Mouse (Mus musculus): ENCODE data around the gene Rab25. TPM values are rescaled to one million over a fixed set of nuclear protein-coding genes. Genes with fewer than 3 reads are reported as not detected.

The Rab25 gene
- polyA plus RNA-seq, 1 experiment from 2014 or later, result 0.78 TPM

GRCm38 (mm10) chr3:88570341-88570740 lies 22.2 kb upstream of the Rab25 start:
- H3K27me3 ChIP-seq (ENCODE audit: control insufficient read depth, insufficient read depth, low read length), result no peaks in the 10 kb centered on the region
- H3K36me3 ChIP-seq (ENCODE audit: control insufficient read depth, insufficient read depth, low read length), result peaks cover 36% of the 10 kb centered on the region
- H3K27ac ChIP-seq (ENCODE audit: low read depth, low read length), result no peak overlapping the region
- H3K4me1 ChIP-seq (ENCODE audit: control insufficient read depth, insufficient read depth, low read length), result no peaks in the 10 kb centered on the region
- no peaks in the 10 kb centered on the region for H3K9me3 ChIP-seq (ENCODE audit: control insufficient read depth, low read length)
- H3K9ac ChIP-seq (ENCODE audit: low read length), result no peak overlapping the region
- H3K4me2 ChIP-seq (ENCODE audit: low read depth), result no peak overlapping the region
- ATAC-seq (ENCODE audit: insufficient read depth, low FRiP score, low TSS enrichment) (no peak), DNase-seq (ENCODE audit: low spot score) (no peak)
- 96% methylated on average over 10 of the region's 10 CpGs for WGBS
- no peak overlapping the region for H3K4me3 ChIP-seq (ENCODE audit: low read depth, low read length)

- peaks cover 41% of the 10 kb centered on the region for H3K36me3 ChIP-seq (ENCODE audit: control insufficient read depth, insufficient read depth, low read length)
- ATAC-seq (ENCODE audit: insufficient read depth, low FRiP score, low TSS enrichment), result no peak
- 90% methylated on average over 5 of the region's 5 CpGs for WGBS
- H3K27me3 ChIP-seq (ENCODE audit: control insufficient read depth, insufficient read depth, low read length), result no peaks in the 10 kb centered on the region
- no peak overlapping the region for H3K9ac ChIP-seq (ENCODE audit: low read length)
- no peak for DNase-seq (ENCODE audit: low spot score)
- H3K4me3 ChIP-seq (ENCODE audit: low read depth, low read length), result no peak overlapping the region
- no peaks in the 10 kb centered on the region for H3K9me3 ChIP-seq (ENCODE audit: control insufficient read depth, low read length)
- H3K27ac ChIP-seq (ENCODE audit: low read depth, low read length), result no peak overlapping the region
- H3K4me1 ChIP-seq (ENCODE audit: control insufficient read depth, insufficient read depth, low read length), result no peaks in the 10 kb centered on the region
- no peak overlapping the region for H3K4me2 ChIP-seq (ENCODE audit: low read depth)
These were observed 21.6 kb upstream of the Rab25 start for GRCm38 (mm10) chr3:88569694-88570093.

- Histone ChIP-seq H3K9ac (ENCODE audit: low read length) (no peak overlapping the region), H3K9me3 (ENCODE audit: control insufficient read depth, low read length) (no peaks in the 10 kb centered on the region), H3K4me3 (ENCODE audit: low read depth, low read length) (no peak overlapping the region), H3K36me3 (ENCODE audit: control insufficient read depth, insufficient read depth, low read length) (peaks cover 46% of the 10 kb centered on the region), H3K4me1 (ENCODE audit: control insufficient read depth, insufficient read depth, low read length) (no peaks in the 10 kb centered on the region), H3K27me3 (ENCODE audit: control insufficient read depth, insufficient read depth, low read length) (no peaks in the 10 kb centered on the region), H3K4me2 (ENCODE audit: low read depth) (no peak overlapping the region), H3K27ac (ENCODE audit: low read depth, low read length) (no peak overlapping the region)
- no peak for DNase-seq (ENCODE audit: low spot score)
- no peak for ATAC-seq (ENCODE audit: insufficient read depth, low FRiP score, low TSS enrichment)
- WGBS, result 98% methylated on average over 2 of the region's 2 CpGs
These were observed 21.0 kb upstream of the Rab25 start for GRCm38 (mm10) chr3:88569093-88569492.

- H3K27me3 ChIP-seq (ENCODE audit: control insufficient read depth, insufficient read depth, low read length), result no peaks in the 10 kb centered on the region
- 96% methylated on average over 2 of the region's 2 CpGs for WGBS
- H3K4me3 ChIP-seq (ENCODE audit: low read depth, low read length), result no peak overlapping the region
- ATAC-seq (ENCODE audit: insufficient read depth, low FRiP score, low TSS enrichment), result no peak
- no peak for DNase-seq (ENCODE audit: low spot score)
- H3K4me1 ChIP-seq (ENCODE audit: control insufficient read depth, insufficient read depth, low read length), result no peaks in the 10 kb centered on the region
- no peak overlapping the region for H3K4me2 ChIP-seq (ENCODE audit: low read depth)
- H3K36me3 ChIP-seq (ENCODE audit: control insufficient read depth, insufficient read depth, low read length), result peaks cover 51% of the 10 kb centered on the region
- no peaks in the 10 kb centered on the region for H3K9me3 ChIP-seq (ENCODE audit: control insufficient read depth, low read length)
- no peak overlapping the region for H3K27ac ChIP-seq (ENCODE audit: low read depth, low read length)
- H3K9ac ChIP-seq (ENCODE audit: low read length), result no peak overlapping the region
These were observed 20.5 kb upstream of the Rab25 start for GRCm38 (mm10) chr3:88568615-88569014.

GRCm38 (mm10) chr3:88567892-88568291 lies 19.8 kb upstream of the Rab25 start:
- Histone ChIP-seq H3K4me1 (ENCODE audit: control insufficient read depth, insufficient read depth, low read length) (no peaks in the 10 kb centered on the region), H3K27me3 (ENCODE audit: control insufficient read depth, insufficient read depth, low read length) (no peaks in the 10 kb centered on the region), H3K4me2 (ENCODE audit: low read depth) (no peak overlapping the region), H3K36me3 (ENCODE audit: control insufficient read depth, insufficient read depth, low read length) (peaks cover 56% of the 10 kb centered on the region), H3K9me3 (ENCODE audit: control insufficient read depth, low read length) (no peaks in the 10 kb centered on the region), H3K27ac (ENCODE audit: low read depth, low read length) (no peak overlapping the region), H3K4me3 (ENCODE audit: low read depth, low read length) (no peak overlapping the region), H3K9ac (ENCODE audit: low read length) (no peak overlapping the region)
- 95% methylated on average over 6 of the region's 6 CpGs for WGBS
- DNase-seq (ENCODE audit: low spot score), result no peak
- ATAC-seq (ENCODE audit: insufficient read depth, low FRiP score, low TSS enrichment), result no peak

GRCm38 (mm10) chr3:88566536-88567061 lies 18.5 kb upstream of the Rab25 start:
- Histone ChIP-seq H3K27ac (ENCODE audit: low read depth, low read length) (no peak overlapping the region), H3K27me3 (ENCODE audit: control insufficient read depth, insufficient read depth, low read length) (no peaks in the 10 kb centered on the region), H3K9me3 (ENCODE audit: control insufficient read depth, low read length) (no peaks in the 10 kb centered on the region), H3K4me1 (ENCODE audit: control insufficient read depth, insufficient read depth, low read length) (no peaks in the 10 kb centered on the region), H3K9ac (ENCODE audit: low read length) (no peak overlapping the region), H3K4me3 (ENCODE audit: low read depth, low read length) (no peak overlapping the region), H3K36me3 (ENCODE audit: control insufficient read depth, insufficient read depth, low read length) (peaks cover 59% of the 10 kb centered on the region), H3K4me2 (ENCODE audit: low read depth) (no peak overlapping the region)
- 92% methylated on average over 4 of the region's 4 CpGs for WGBS
- DNase-seq (ENCODE audit: low spot score) (no peak), ATAC-seq (ENCODE audit: insufficient read depth, low FRiP score, low TSS enrichment) (no peak)

GRCm38 (mm10) chr3:88566116-88566515 lies 18.0 kb upstream of the Rab25 start:
- Histone ChIP-seq H3K27me3 (ENCODE audit: control insufficient read depth, insufficient read depth, low read length) (no peaks in the 10 kb centered on the region), H3K9me3 (ENCODE audit: control insufficient read depth, low read length) (no peaks in the 10 kb centered on the region), H3K9ac (ENCODE audit: low read length) (no peak overlapping the region), H3K27ac (ENCODE audit: low read depth, low read length) (no peak overlapping the region), H3K4me2 (ENCODE audit: low read depth) (no peak overlapping the region), H3K36me3 (ENCODE audit: control insufficient read depth, insufficient read depth, low read length) (peaks cover 59% of the 10 kb centered on the region), H3K4me1 (ENCODE audit: control insufficient read depth, insufficient read depth, low read length) (no peaks in the 10 kb centered on the region), H3K4me3 (ENCODE audit: low read depth, low read length) (no peak overlapping the region)
- WGBS, result 98% methylated on average over 3 of the region's 3 CpGs
- no peak for DNase-seq (ENCODE audit: low spot score)
- no peak for ATAC-seq (ENCODE audit: insufficient read depth, low FRiP score, low TSS enrichment)

GRCm38 (mm10) chr3:88563966-88564365 lies 15.9 kb upstream of the Rab25 start:
- H3K27ac ChIP-seq (ENCODE audit: low read depth, low read length), result no peak overlapping the region
- H3K4me2 ChIP-seq (ENCODE audit: low read depth), result no peak overlapping the region
- DNase-seq (ENCODE audit: low spot score) (no peak), ATAC-seq (ENCODE audit: insufficient read depth, low FRiP score, low TSS enrichment) (no peak)
- no peaks in the 10 kb centered on the region for H3K9me3 ChIP-seq (ENCODE audit: control insufficient read depth, low read length)
- H3K4me3 ChIP-seq (ENCODE audit: low read depth, low read length), result no peak overlapping the region
- H3K4me1 ChIP-seq (ENCODE audit: control insufficient read depth, insufficient read depth, low read length), result no peaks in the 10 kb centered on the region
- WGBS, result 86% methylated on average over 7 of the region's 7 CpGs
- peaks cover 53% of the 10 kb centered on the region for H3K36me3 ChIP-seq (ENCODE audit: control insufficient read depth, insufficient read depth, low read length)
- H3K9ac ChIP-seq (ENCODE audit: low read length), result no peak overlapping the region
- no peaks in the 10 kb centered on the region for H3K27me3 ChIP-seq (ENCODE audit: control insufficient read depth, insufficient read depth, low read length)

GRCm38 (mm10) chr3:88563442-88563841 lies 15.3 kb upstream of the Rab25 start:
- Histone ChIP-seq H3K9ac (ENCODE audit: low read length) (no peak overlapping the region), H3K27ac (ENCODE audit: low read depth, low read length) (no peak overlapping the region), H3K36me3 (ENCODE audit: control insufficient read depth, insufficient read depth, low read length) (peaks cover 50% of the 10 kb centered on the region), H3K4me2 (ENCODE audit: low read depth) (no peak overlapping the region; the same call in 1 of the 2 replicates), H3K9me3 (ENCODE audit: control insufficient read depth, low read length) (no peaks in the 10 kb centered on the region), H3K27me3 (ENCODE audit: control insufficient read depth, insufficient read depth, low read length) (no peaks in the 10 kb centered on the region), H3K4me1 (ENCODE audit: control insufficient read depth, insufficient read depth, low read length) (no peaks in the 10 kb centered on the region), H3K4me3 (ENCODE audit: low read depth, low read length) (no peak overlapping the region)
- ATAC-seq (ENCODE audit: insufficient read depth, low FRiP score, low TSS enrichment) (no peak), DNase-seq (ENCODE audit: low spot score) (no peak)
- 79% methylated on average over 4 of the region's 4 CpGs for WGBS
